ENCODE assay signal across 9 mouse cellular contexts in the genomic region with DNA sequence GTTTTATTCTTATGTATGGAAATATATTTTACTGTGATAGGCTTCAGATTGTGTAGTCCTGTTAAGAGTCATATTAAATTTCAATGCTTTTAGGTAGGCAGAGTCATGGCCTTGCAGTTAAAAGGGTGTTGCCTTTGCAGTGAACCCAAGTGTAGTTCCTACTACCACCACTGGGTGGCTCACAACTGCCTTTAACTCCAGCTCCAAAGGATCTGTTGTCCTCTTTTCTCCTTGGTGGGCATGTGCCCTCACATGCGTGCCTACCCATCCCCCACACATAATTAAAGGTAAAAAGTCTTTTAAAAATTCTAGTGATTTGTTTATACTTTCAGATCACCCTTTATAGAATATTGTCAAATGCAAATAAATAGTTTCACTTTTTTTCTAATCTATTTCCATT. TPM values are rescaled to one million over a fixed set of nuclear protein-coding genes. Genes with fewer than 3 reads are reported as not detected.
DNase-seq lines count a peak whose midpoint lies in the region; ATAC-seq and TF ChIP-seq lines count a peak whose summit lies in the region.
"Had no signal": no experiment of that assay in that cellular context is flagged by ENCODE, and none has a peak within 500 bp of the region (broad histone marks: within the 10 kb centered on the region; RNA-seq: fewer than 3 reads in every experiment).

No protein-coding gene starts in this region.

- H3K27ac ChIP-seq in bone marrow macrophage, adult 2 months (ENCODE audit: insufficient read depth, low read depth, low read length): no peak overlapping the region
- H3K27ac ChIP-seq: heart, embryonic 15.5 days had no signal

- H3K4me3 ChIP-seq in E14TG2a.4 (replicated peaks; ENCODE audit: low read length): no peak overlapping the region
- no peak overlapping the region for H3K4me3 ChIP-seq in bone marrow macrophage, adult 2 months (ENCODE audit: insufficient read depth, low read length)
- H3K4me3 ChIP-seq: heart, embryonic 15.5 days had no signal

- TF ChIP-seq POLR2A in bone marrow macrophage, adult 2 months (IDR thresholded peaks at IDR 0.05; ENCODE audit: borderline replicate concordance, low read depth, low read length): no peak

- no peaks in the 10 kb centered on the region for H3K9me3 ChIP-seq in E14TG2a.4 (ENCODE audit: low read length)
- H3K9me3 ChIP-seq: heart, embryonic 15.5 days had no signal

- no peaks in the 10 kb centered on the region for H3K27me3 ChIP-seq in E14TG2a.4 (ENCODE audit: insufficient read depth, low read length)
- H3K27me3 ChIP-seq: heart, embryonic 15.5 days had no signal

- peak; percentile 94 for TF ChIP-seq CTCF in E14TG2a.4 (conservative IDR thresholded peaks at IDR 0.05; ENCODE audit: low read length)
- peak; percentile 52; the same call in 1 of the 2 replicates for TF ChIP-seq CTCF in bone marrow macrophage, adult 2 months (IDR thresholded peaks at IDR 0.05; ENCODE audit: low read depth, low read length)

- peak; percentile 79 for ATAC-seq in erythroblast, adult 5-6 weeks (replicated peaks; ENCODE audit: low FRiP score, poor library complexity, severe bottlenecking)

- no peaks in the 10 kb centered on the region for H3K36me3 ChIP-seq in E14TG2a.4 (ENCODE audit: insufficient read depth, low read length)

- intact Hi-C loops in heart, postnatal 14 days (cut with DNase I): no loop called here

- DNase-seq in heart, postnatal 14 days: peak; percentile 75 to 84
- peak; percentile 38 to 85 for DNase-seq in layer of hippocampus, adult 18-20 months (ENCODE audit: low spot score in 2 of 2)
- peak; percentile 84 for DNase-seq in lung, postnatal 10 days
- peak; percentile 88 for DNase-seq in retina, embryonic 14.5 days (ENCODE audit: low spot score)
- peak; percentile 63 to 71 for DNase-seq in thymus, postnatal 36 days

- H3K4me1 ChIP-seq in E14TG2a.4 (replicated peaks; ENCODE audit: low read depth, low read length): no peaks in the 10 kb centered on the region
- H3K4me1 ChIP-seq in bone marrow macrophage, adult 2 months (ENCODE audit: control insufficient read depth, insufficient read depth, low read length): no peaks in the 10 kb centered on the region
- H3K4me1 ChIP-seq: heart, embryonic 15.5 days had no signal

RNA-seq across cellular contexts. Expression of gene Btla, which starts 31.5 kb away (rescaled TPM):
- not detected in 2 replicates for polyA plus RNA-seq in bone marrow macrophage, adult 2 months (2012; ENCODE audit: insufficient read depth, insufficient read length, missing spikeins)
- total RNA-seq in erythroblast, adult 5-6 weeks (2015; ENCODE audit: low replicate concordance): 3.8 and 9.4 TPM in 2 replicates
- 2.0 and 3.2 TPM in 2 replicates for total RNA-seq in erythroblast, adult 5-6 weeks (2017; ENCODE audit: low replicate concordance)
- total RNA-seq in heart, postnatal 14 days (2021): under 1 TPM; 0.12 to 0.51 TPM
- under 1 TPM; 0.28 to 0.35 TPM for total RNA-seq in layer of hippocampus, adult 18-20 months (2021)
- polyA plus RNA-seq: heart, embryonic 15.5 days had no signal

RNA-seq across cellular contexts. Expression of gene Atg3, which starts 34.0 kb away (rescaled TPM):
- polyA plus RNA-seq in bone marrow macrophage, adult 2 months (2012; ENCODE audit: insufficient read depth, insufficient read length, missing spikeins): 52.2 and 53.3 TPM in 2 replicates
- total RNA-seq in erythroblast, adult 5-6 weeks (2015; ENCODE audit: low replicate concordance): 21.9 and 29.9 TPM in 2 replicates
- 16.4 and 18.0 TPM in 2 replicates for total RNA-seq in erythroblast, adult 5-6 weeks (2017; ENCODE audit: low replicate concordance)
- total RNA-seq in heart, postnatal 14 days (2021): 10 to 100 TPM; 19.3 to 22.5 TPM
- 10 to 100 TPM; 42.3 to 42.7 TPM for total RNA-seq in layer of hippocampus, adult 18-20 months (2021)

RNA-seq across cellular contexts. Expression of gene Slc35a5, which starts 34.1 kb away (rescaled TPM):
- polyA plus RNA-seq in bone marrow macrophage, adult 2 months (2012; ENCODE audit: insufficient read depth, insufficient read length, missing spikeins): 61.8 and 65.1 TPM in 2 replicates
- total RNA-seq in erythroblast, adult 5-6 weeks (2015; ENCODE audit: low replicate concordance): 3.5 and 6.5 TPM in 2 replicates
- 8.5 and 11.4 TPM in 2 replicates for total RNA-seq in erythroblast, adult 5-6 weeks (2017; ENCODE audit: low replicate concordance)
- 10 to 100 TPM; 12.2 to 14.1 TPM for total RNA-seq in heart, postnatal 14 days (2021)
- total RNA-seq in layer of hippocampus, adult 18-20 months (2021): 10 to 100 TPM; 49.0 to 58.3 TPM
